Mouse (Mus musculus) hindbrain, embryonic 10.5 days (tissue): ENCODE results near the gene Ssr1. TPM values are rescaled to one million over a fixed set of nuclear protein-coding genes. Genes with fewer than 3 reads are reported as not detected.
A peak's percentile ranks its signal among the peaks of the same experiment; 100 is the strongest.

Experiments
- DNase-seq: peaks from one replicate; pipeline ENCODE4 v3.0.0-alpha.2; 2017; ENCODE audit warnings: low spot score
- H3K27ac ChIP-seq: fragments of 300-500 bp; sonication (generic); 2 replicates; pipeline ENCODE4 v1.5.1; 2016; ENCODE audit warnings: mild to moderate bottlenecking, moderate library complexity
- H3K27me3 ChIP-seq: fragments of 300-500 bp; sonication (generic); 2 replicates; pipeline ENCODE4 v1.6.1; 2016; ENCODE audit warnings: mild to moderate bottlenecking; ENCODE audit not compliant: poor library complexity, insufficient read depth, severe bottlenecking
- H3K36me3 ChIP-seq: fragments of 300-500 bp; sonication (generic); 2 replicates; pipeline ENCODE4 v1.6.1; 2016; ENCODE audit warnings: mild to moderate bottlenecking, moderate library complexity
- H3K4me1 ChIP-seq: fragments of 300-500 bp; sonication (generic); replicated peaks from 2 replicates; pipeline ENCODE4 v1.6.1; 2016; ENCODE audit warnings: mild to moderate bottlenecking
- H3K4me3 ChIP-seq: fragments of 300-500 bp; sonication (generic); 2 replicates; pipeline ENCODE4 v1.5.1; 2016; ENCODE audit warnings: mild to moderate bottlenecking, moderate library complexity
- H3K9me3 ChIP-seq: fragments of 300-500 bp; sonication (generic); 2 replicates; pipeline ENCODE4 v1.6.1; 2016; ENCODE audit warnings: mild to moderate bottlenecking, moderate library complexity
- WGBS: fragments of 180-500 bp; shearing (Covaris S2); methylation state at CpG from one replicate; pipeline ENCODE4 v1.1.7; 2016; 5-methylcytosine and 5-hydroxymethylcytosine counted together
- polyA plus RNA-seq: library from polyadenylated mRNA; unstranded; fragments of >200 nt; fragmentation: Nextera tagmentation; extraction: Ambion mirVana; gene quantifications from 2 replicates; pipeline ENCODE4 v1.2.1, GENCODE M21; 2016

Gene Ssr1
- polyA plus RNA-seq, 1 experiment from 2014 or later, result 83.6 TPM

- H3K27ac ChIP-seq, result no peak overlapping the region
- H3K4me3 ChIP-seq, result no peak overlapping the region
- H3K9me3 ChIP-seq, result no peaks in the 10 kb centered on the region
- H3K36me3 ChIP-seq, result no peaks in the 10 kb centered on the region
- H3K4me1 ChIP-seq, result no peaks in the 10 kb centered on the region
- no peaks in the 10 kb centered on the region for H3K27me3 ChIP-seq
- 92% methylated on average over 2 of the region's 2 CpGs for WGBS
- no peak for DNase-seq
Observed at GRCm38 (mm10) chr13:38007972-38008371, 14.0 kb upstream of the Ssr1 start.

- no peak overlapping the region for H3K27ac ChIP-seq
- H3K4me3 ChIP-seq, result no peak overlapping the region
- H3K36me3 ChIP-seq, result no peaks in the 10 kb centered on the region
- no peaks in the 10 kb centered on the region for H3K9me3 ChIP-seq
- WGBS, result 47% methylated on average over 1 of the region's 1 CpGs
- no peak for DNase-seq
- no peaks in the 10 kb centered on the region for H3K4me1 ChIP-seq
- H3K27me3 ChIP-seq, result peaks cover 4% of the 10 kb centered on the region; the same call in 1 of the 2 replicates
Observed at GRCm38 (mm10) chr13:38002461-38002860, 8.4 kb upstream of the Ssr1 start.

GRCm38 (mm10) chr13:37999713-38000112 lies 5.7 kb upstream of the Ssr1 start:
- no peaks in the 10 kb centered on the region for H3K4me1 ChIP-seq
- no peak overlapping the region for H3K27ac ChIP-seq
- no peak for DNase-seq
- H3K27me3 ChIP-seq, result peaks cover 6% of the 10 kb centered on the region; the same call in 1 of the 2 replicates
- H3K4me3 ChIP-seq, result no peak overlapping the region
- no peaks in the 10 kb centered on the region for H3K36me3 ChIP-seq
- H3K9me3 ChIP-seq, result no peaks in the 10 kb centered on the region
- WGBS, result 79% methylated on average over 3 of the region's 3 CpGs

- DNase-seq, result no peak
- H3K36me3 ChIP-seq, result peaks cover 26% of the 10 kb centered on the region
- peaks cover 14% of the 10 kb centered on the region for H3K4me1 ChIP-seq
- H3K4me3 ChIP-seq, result peak overlapping the region; percentile 94
- H3K27me3 ChIP-seq, result 0 out of 2 replicates have a peak, but pooled peaks cover 6% of the 10 kb centered on the region
- WGBS, result 23% methylated on average over 7 of the region's 7 CpGs
- H3K27ac ChIP-seq, result peak overlapping the region; percentile 98
- no peaks in the 10 kb centered on the region for H3K9me3 ChIP-seq
Observed at GRCm38 (mm10) chr13:37994405-37994749, 360 bp upstream of the Ssr1 start.

- no peaks in the 10 kb centered on the region for H3K9me3 ChIP-seq
Observed at GRCm38 (mm10) chr13:37993376-37993703, 677 bp downstream of the Ssr1 start.

GRCm38 (mm10) chr13:37992638-37993371 lies 1.2 kb downstream of the Ssr1 start:
- H3K27me3 ChIP-seq, result 0 out of 2 replicates have a peak, but pooled peaks cover 2% of the 10 kb centered on the region
- peak overlapping the region; percentile 94 for H3K4me3 ChIP-seq
- 22% methylated on average over 10 of the region's 10 CpGs for whole genome bisulfite sequencing
- no peak for DNase-seq
- peaks cover 14% of the 10 kb centered on the region for H3K4me1 ChIP-seq
- H3K36me3 ChIP-seq, result peaks cover 41% of the 10 kb centered on the region
- no peaks in the 10 kb centered on the region for H3K9me3 ChIP-seq
- H3K27ac ChIP-seq, result peak overlapping the region; percentile 98

More at GRCm38 (mm10) chr13:37993376-37993703, 677 bp downstream of the Ssr1 start:
- DNase-seq, result no peak
- Histone ChIP-seq H3K36me3 (peaks cover 36% of the 10 kb centered on the region), H3K27ac (peak overlapping the region; percentile 98), H3K4me1 (peaks cover 14% of the 10 kb centered on the region), H3K4me3 (peak overlapping the region; percentile 94), H3K27me3 (0 out of 2 replicates have a peak, but pooled peaks cover 2% of the 10 kb centered on the region)
- WGBS, result under 1% methylated on average over 17 of the region's 17 CpGs

- no peak for DNase-seq
- 91% methylated on average over 8 of the region's 8 CpGs for WGBS
- H3K27me3 ChIP-seq, result no peaks in the 10 kb centered on the region
- peaks cover 72% of the 10 kb centered on the region for H3K36me3 ChIP-seq
- no peak overlapping the region for H3K4me3 ChIP-seq
- no peak overlapping the region for H3K27ac ChIP-seq
- H3K4me1 ChIP-seq, result peaks cover 14% of the 10 kb centered on the region
- no peaks in the 10 kb centered on the region for H3K9me3 ChIP-seq
Observed at GRCm38 (mm10) chr13:37989701-37990100, 4.3 kb downstream of the Ssr1 start.

GRCm38 (mm10) chr13:37986166-37986565 lies 7.9 kb downstream of the Ssr1 start:
- no peak for DNase-seq
- Histone ChIP-seq H3K27ac (no peak overlapping the region), H3K9me3 (no peaks in the 10 kb centered on the region), H3K4me1 (no peaks in the 10 kb centered on the region), H3K36me3 (peaks cover 100% of the 10 kb centered on the region), H3K27me3 (no peaks in the 10 kb centered on the region), H3K4me3 (no peak overlapping the region)
- WGBS, result 90% methylated on average over 10 of the region's 10 CpGs

GRCm38 (mm10) chr13:37981063-37981462 lies 13.0 kb downstream of the Ssr1 start:
- Histone ChIP-seq H3K27ac (no peak overlapping the region), H3K4me3 (no peak overlapping the region), H3K9me3 (no peaks in the 10 kb centered on the region), H3K27me3 (no peaks in the 10 kb centered on the region), H3K4me1 (no peaks in the 10 kb centered on the region), H3K36me3 (peaks cover 100% of the 10 kb centered on the region)
- WGBS, result 91% methylated on average over 5 of the region's 5 CpGs
- no peak for DNase-seq

GRCm38 (mm10) chr13:37980346-37980745 lies 13.7 kb downstream of the Ssr1 start:
- Histone ChIP-seq H3K36me3 (peaks cover 100% of the 10 kb centered on the region), H3K9me3 (no peaks in the 10 kb centered on the region), H3K4me1 (no peaks in the 10 kb centered on the region), H3K27me3 (no peaks in the 10 kb centered on the region), H3K27ac (no peak overlapping the region), H3K4me3 (no peak overlapping the region)
- WGBS, result 96% methylated on average over 10 of the region's 10 CpGs
- no peak for DNase-seq

- 91% methylated on average over 12 of the region's 12 CpGs for WGBS
- DNase-seq, result no peak
- Histone ChIP-seq H3K27me3 (no peaks in the 10 kb centered on the region), H3K4me1 (no peaks in the 10 kb centered on the region), H3K27ac (no peak overlapping the region), H3K9me3 (no peaks in the 10 kb centered on the region), H3K4me3 (no peak overlapping the region), H3K36me3 (peaks cover 99% of the 10 kb centered on the region)
Observed at GRCm38 (mm10) chr13:37979506-37979905, 14.5 kb downstream of the Ssr1 start.

- Histone ChIP-seq H3K27ac (no peak overlapping the region), H3K4me1 (no peaks in the 10 kb centered on the region), H3K36me3 (peaks cover 58% of the 10 kb centered on the region), H3K27me3 (no peaks in the 10 kb centered on the region), H3K4me3 (no peak overlapping the region), H3K9me3 (no peaks in the 10 kb centered on the region)
- DNase-seq, result no peak
- WGBS, result 92% methylated on average over 5 of the region's 5 CpGs
Observed at GRCm38 (mm10) chr13:37974731-37975130, 19.3 kb downstream of the Ssr1 start.

- Histone ChIP-seq H3K36me3 (peaks cover 51% of the 10 kb centered on the region), H3K4me1 (peaks cover 4% of the 10 kb centered on the region; the same call in 1 of the 2 replicates), H3K4me3 (no peak overlapping the region), H3K27me3 (no peaks in the 10 kb centered on the region), H3K9me3 (no peaks in the 10 kb centered on the region), H3K27ac (no peak overlapping the region)
- no peak for DNase-seq
- 89% methylated on average over 6 of the region's 6 CpGs for WGBS
Observed at GRCm38 (mm10) chr13:37974036-37974435, 20.0 kb downstream of the Ssr1 start.
